Mouse (Mus musculus): ENCODE measurements around the gene Lcorl.

GRCm38 (mm10) chr5:45835131-45835530, 22.3 kb downstream of the Lcorl start:
- TF ChIP-seq POLR2A (IDR thresholded peaks at IDR 0.05; ENCODE audit: borderline replicate concordance, low read depth, low read length) (no peak), CTCF (IDR thresholded peaks at IDR 0.05; ENCODE audit: low read depth, low read length) (no peak)

Measured in bone marrow macrophage, adult 2 months (primary cell).